Mouse (Mus musculus): ENCODE results near the gene Eif4e2.

GRCm38 (mm10) chr1:87282413-87282788 lies 68.7 kb downstream of the Eif4e2 start:
- TF ChIP-seq EP300 (optimal IDR thresholded peaks at IDR 0.05) = no peak
- no peak for TF ChIP-seq CTCF (IDR thresholded peaks at IDR 0.05; ENCODE audit: low read depth)

All from stomach, postnatal 0 days (tissue).